Mouse (Mus musculus) forebrain, embryonic 16.5 days (tissue): ENCODE measurements around the gene Trim65. TPM values are rescaled to one million over a fixed set of nuclear protein-coding genes. Genes with fewer than 3 reads are reported as not detected.

ENCODE experiments used
- ATAC-seq: fragments of 200-750 bp; cut with Nextera tagmentation; 2 replicates; pipeline ENCODE4 v1.8.0; 2017; ENCODE audit warnings: mild to moderate bottlenecking, moderate library complexity
- H3K27ac ChIP-seq: fragments of 300-500 bp; sonication (generic); 2 replicates; pipeline ENCODE4 v1.5.1; 2014; ENCODE audit warnings: low read length, control low read depth
- H3K27me3 ChIP-seq: fragments of 300-500 bp; sonication (generic); replicated peaks from 2 replicates; pipeline ENCODE4 v1.6.1; 2014; ENCODE audit warnings: low read length; ENCODE audit not compliant: control insufficient read depth, insufficient read depth
- H3K36me3 ChIP-seq: fragments of 300-500 bp; sonication (generic); 2 replicates; pipeline ENCODE4 v1.6.1; 2014; ENCODE audit not compliant: control insufficient read depth, insufficient read depth
- H3K4me1 ChIP-seq: fragments of 300-500 bp; sonication (generic); replicated peaks from 2 replicates; pipeline ENCODE4 v1.6.1; 2014; ENCODE audit warnings: low read length; ENCODE audit not compliant: control insufficient read depth, insufficient read depth
- H3K4me2 ChIP-seq: fragments of 300-500 bp; sonication (generic); 2 replicates; pipeline ENCODE4 v1.6.1; 2014; ENCODE audit warnings: mild to moderate bottlenecking, low read length, control low read depth
- H3K4me3 ChIP-seq: fragments of 300-500 bp; sonication (generic); replicated peaks from 2 replicates; pipeline ENCODE4 v1.5.1; 2014; ENCODE audit warnings: mild to moderate bottlenecking, low read length, control low read depth
- H3K9ac ChIP-seq: fragments of 300-500 bp; sonication (generic); replicated peaks from 2 replicates; pipeline ENCODE4 v1.6.1; 2014; ENCODE audit warnings: low read depth, low read length, control low read depth
- H3K9me3 ChIP-seq: fragments of 300-500 bp; sonication (generic); 2 replicates; pipeline ENCODE4 v1.6.1; 2016; ENCODE audit warnings: low read length; ENCODE audit not compliant: control insufficient read depth
- WGBS: fragments of 180-500 bp; shearing (Covaris S2); extraction: QIAGEN DNeasy Blood & Tissue Kit; methylation state at CpG from one replicate; pipeline ENCODE4 v1.1.7; 2014; 5-methylcytosine and 5-hydroxymethylcytosine counted together
- polyA plus RNA-seq: library from polyadenylated mRNA; unstranded; fragments of >200 nt; fragmentation: Nextera tagmentation; extraction: Ambion mirVana; gene quantifications from 2 replicates; pipeline ENCODE4 v1.2.1, GENCODE M21; 2015

Gene Trim65
- polyA plus RNA-seq, 1 experiment from 2014 or later = 2.0 TPM

DNA sequence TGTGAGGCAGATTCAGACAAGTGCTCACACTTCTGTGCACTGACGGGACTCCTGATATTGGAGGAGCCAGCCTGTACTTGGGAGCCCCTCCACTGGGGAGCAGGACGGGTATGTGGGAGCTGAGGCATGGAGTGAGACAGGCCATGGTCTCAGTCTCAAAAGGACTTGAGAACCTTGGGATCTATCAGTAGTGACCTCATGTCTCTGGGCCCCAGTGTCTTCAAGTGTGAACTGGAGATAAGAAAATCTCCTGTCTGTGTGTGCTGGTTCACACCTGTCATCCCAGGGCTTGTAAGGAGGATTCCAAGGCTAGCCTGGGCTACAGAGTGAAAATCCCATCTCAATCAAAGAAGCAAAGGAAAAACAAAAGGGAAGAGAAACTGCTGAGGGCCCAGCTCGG is 12.5 kb upstream of the Trim65 start:
- 89% methylated on average over 3 of the region's 3 CpGs for WGBS
- no peaks in the 10 kb centered on the region for H3K9me3 ChIP-seq
- H3K27ac ChIP-seq = no peak overlapping the region
- H3K4me3 ChIP-seq = no peak overlapping the region
- H3K27me3 ChIP-seq = no peaks in the 10 kb centered on the region
- no peak overlapping the region for H3K4me2 ChIP-seq
- peaks cover 27% of the 10 kb centered on the region for H3K36me3 ChIP-seq
- no peak for ATAC-seq
- H3K9ac ChIP-seq = no peak overlapping the region
- no peaks in the 10 kb centered on the region for H3K4me1 ChIP-seq

DNA sequence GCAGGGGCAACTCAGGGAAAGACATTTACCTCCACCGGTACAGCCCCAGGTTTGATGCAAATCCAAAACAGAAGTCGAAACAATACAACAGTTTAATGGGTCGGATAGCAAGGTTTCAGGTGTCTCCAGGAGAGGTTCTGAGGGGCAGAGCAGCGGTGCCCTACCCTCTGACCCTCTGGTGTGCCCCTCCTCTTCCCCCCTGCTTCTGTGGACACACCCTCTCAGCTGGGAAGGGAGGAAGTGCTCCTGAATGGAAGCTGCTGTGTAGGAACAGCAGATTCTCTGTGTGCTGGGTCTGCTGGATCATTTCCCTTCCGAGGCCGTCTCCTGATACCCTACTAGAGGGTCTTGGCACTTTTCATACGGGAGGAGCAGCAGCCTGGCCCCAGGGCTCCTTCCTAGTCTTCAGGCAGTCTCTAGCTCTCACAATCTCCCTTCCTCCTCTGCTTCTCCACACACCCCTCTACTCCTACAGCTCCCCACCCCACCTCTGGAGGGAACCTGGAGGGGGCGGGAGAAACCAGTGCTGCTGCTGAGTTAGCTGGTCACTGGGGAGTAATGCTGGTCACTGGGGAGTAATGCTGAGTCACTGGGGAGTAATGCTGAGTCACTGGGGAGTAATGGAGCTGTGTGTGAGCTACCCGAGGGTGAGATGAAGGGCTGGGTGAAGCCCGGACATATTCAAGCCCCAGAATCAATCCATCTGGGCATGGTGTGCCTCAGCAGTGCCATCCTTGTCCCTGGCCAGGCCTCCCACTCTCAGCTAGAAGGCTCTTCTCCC is 11.5 kb upstream of the Trim65 start:
- peaks cover 22% of the 10 kb centered on the region for H3K36me3 ChIP-seq
- peaks cover 7% of the 10 kb centered on the region; the same call in 1 of the 2 replicates for H3K4me1 ChIP-seq
- H3K9ac ChIP-seq = no peak overlapping the region
- WGBS = 72% methylated on average over 10 of the region's 10 CpGs
- ATAC-seq = no peak
- H3K9me3 ChIP-seq = no peaks in the 10 kb centered on the region
- no peak overlapping the region for H3K27ac ChIP-seq
- H3K27me3 ChIP-seq = no peaks in the 10 kb centered on the region
- no peak overlapping the region for H3K4me3 ChIP-seq
- no peak overlapping the region for H3K4me2 ChIP-seq

DNA sequence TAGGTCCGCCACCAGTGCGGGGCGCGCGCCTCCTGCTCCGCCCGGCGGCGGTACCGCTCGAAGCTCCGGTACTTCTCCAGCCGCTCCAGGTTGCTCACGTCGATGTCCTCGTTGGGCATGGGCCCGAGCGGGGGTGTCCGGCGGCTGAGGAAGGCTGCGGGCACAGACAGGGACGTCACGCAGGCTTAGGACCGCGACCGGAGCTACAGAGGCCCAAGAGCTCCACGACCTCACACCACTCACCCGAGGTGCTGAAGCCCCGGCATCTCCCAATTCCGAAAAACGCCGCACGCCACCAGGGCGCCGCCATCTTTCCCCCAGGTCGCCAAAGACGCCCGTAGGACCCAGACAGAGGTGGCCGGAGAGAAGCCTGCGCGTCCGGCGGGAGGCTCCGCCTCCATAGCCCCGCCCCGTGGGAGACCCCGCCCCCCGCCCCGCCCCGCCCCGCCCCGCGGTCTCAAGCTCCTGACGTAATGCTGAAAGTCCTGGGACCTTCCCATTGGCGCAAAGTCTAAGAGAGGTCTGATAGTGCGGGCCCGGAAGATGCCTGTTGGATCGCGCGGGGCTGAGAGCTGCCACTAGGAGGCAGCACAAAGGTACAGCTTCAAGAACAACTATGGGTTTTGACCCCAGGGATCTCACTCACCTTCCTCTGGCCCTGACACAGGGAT is 7.7 kb upstream of the Trim65 start, which contains the start of gene Mrpl38:
Mrpl38 (minus strand) TSS at position 401 of the 671 bp plus-strand sequence.
- peak; percentile 95 for ATAC-seq
- Histone ChIP-seq H3K27me3 (no peaks in the 10 kb centered on the region), H3K36me3 (peaks cover 10% of the 10 kb centered on the region; the same call in 1 of the 2 replicates), H3K4me2 (peak within 1 kb of the TSS; percentile 61), H3K27ac (peak within 1 kb of the TSS; percentile 60), H3K9ac (peak within 1 kb of the TSS; percentile 85), H3K9me3 (no peaks in the 10 kb centered on the region), H3K4me3 (peak within 1 kb of the TSS; percentile 89), H3K4me1 (peaks cover 9% of the 10 kb centered on the region; the same call in 1 of the 2 replicates)
- under 1% methylated on average over 60 of the region's 60 CpGs for WGBS

DNA sequence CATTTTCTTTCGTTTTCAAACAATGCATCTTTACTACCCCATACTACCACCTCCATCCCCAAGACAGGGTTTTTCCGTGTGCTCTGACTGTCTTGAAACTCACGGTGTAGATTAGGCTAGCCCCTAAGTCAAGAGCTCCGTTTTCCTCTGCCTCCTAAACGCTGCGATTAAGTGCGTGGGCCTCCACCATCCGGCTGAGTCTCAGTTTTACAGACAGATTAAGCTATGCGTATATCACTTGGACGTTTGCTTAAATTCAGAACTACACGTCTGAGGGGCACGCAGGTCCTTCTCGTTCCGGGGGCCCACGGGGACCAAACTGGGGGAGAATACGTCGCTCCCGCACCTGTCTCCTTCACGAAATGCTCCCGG is 7.2 kb upstream of the Trim65 start:
- H3K27ac ChIP-seq = peak overlapping the region; percentile 60
- H3K27me3 ChIP-seq = no peaks in the 10 kb centered on the region
- peak overlapping the region; percentile 89 for H3K4me3 ChIP-seq
- WGBS = 1% methylated on average over 20 of the region's 20 CpGs
- ATAC-seq = no peak
- H3K9ac ChIP-seq = peak overlapping the region; percentile 85
- H3K4me1 ChIP-seq = peaks cover 9% of the 10 kb centered on the region; the same call in 1 of the 2 replicates
- H3K36me3 ChIP-seq = peaks cover 5% of the 10 kb centered on the region; the same call in 1 of the 2 replicates
- H3K9me3 ChIP-seq = no peaks in the 10 kb centered on the region
- peak overlapping the region; percentile 61 for H3K4me2 ChIP-seq

DNA sequence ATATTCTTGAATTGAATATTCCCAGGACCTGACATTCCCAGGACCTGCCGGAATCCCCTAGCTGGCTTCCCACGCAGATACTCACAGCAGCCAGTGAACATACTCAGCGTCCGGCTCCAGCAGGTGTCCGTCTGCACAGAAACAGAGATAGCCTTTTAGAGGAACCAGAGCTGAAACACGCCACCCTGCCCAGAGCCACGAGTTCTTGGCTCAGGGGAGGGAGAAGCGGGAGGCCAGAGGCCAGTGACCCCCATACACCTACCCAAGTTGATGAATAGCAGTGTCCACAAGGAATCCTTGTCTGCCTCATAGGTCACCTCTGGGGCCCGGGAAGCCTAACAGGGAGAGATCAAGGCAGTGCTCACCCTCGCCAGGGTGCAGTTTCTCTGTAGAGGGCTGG is 3.2 kb upstream of the Trim65 start:
- Histone ChIP-seq H3K4me3 (no peak overlapping the region), H3K36me3 (no peaks in the 10 kb centered on the region; the same call in 1 of the 2 replicates), H3K4me1 (peaks cover 23% of the 10 kb centered on the region), H3K27ac (no peak overlapping the region), H3K27me3 (no peaks in the 10 kb centered on the region), H3K9me3 (no peaks in the 10 kb centered on the region), H3K9ac (no peak overlapping the region), H3K4me2 (no peak overlapping the region)
- no peak for ATAC-seq
- 94% methylated on average over 10 of the region's 10 CpGs for WGBS

DNA sequence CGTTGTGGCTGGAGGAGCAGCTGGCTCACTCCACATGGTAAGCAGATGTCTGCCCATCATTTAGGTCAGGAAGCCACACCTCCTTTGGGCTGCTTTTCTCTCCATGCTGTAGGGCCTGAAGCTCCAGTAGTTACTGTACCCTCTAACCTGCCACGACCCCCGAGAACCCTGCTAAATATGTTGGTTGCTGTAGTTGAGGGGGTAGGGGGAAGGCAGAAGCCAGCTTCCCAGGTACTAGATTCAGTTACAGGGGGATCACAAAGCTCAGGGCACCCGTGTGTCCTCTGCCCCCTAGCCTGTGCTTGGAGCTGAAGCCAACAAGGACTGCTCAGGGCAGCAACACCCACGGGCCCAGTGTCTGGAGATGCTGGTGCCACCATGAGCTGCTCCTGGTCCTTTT is 2.6 kb upstream of the Trim65 start:
- Histone ChIP-seq H3K36me3 (no peaks in the 10 kb centered on the region; the same call in 1 of the 2 replicates), H3K27ac (no peak overlapping the region), H3K4me3 (no peak overlapping the region), H3K9ac (no peak overlapping the region), H3K27me3 (no peaks in the 10 kb centered on the region), H3K9me3 (no peaks in the 10 kb centered on the region), H3K4me1 (peaks cover 23% of the 10 kb centered on the region), H3K4me2 (no peak overlapping the region)
- 84% methylated on average over 5 of the region's 5 CpGs for WGBS
- ATAC-seq = no peak

DNA sequence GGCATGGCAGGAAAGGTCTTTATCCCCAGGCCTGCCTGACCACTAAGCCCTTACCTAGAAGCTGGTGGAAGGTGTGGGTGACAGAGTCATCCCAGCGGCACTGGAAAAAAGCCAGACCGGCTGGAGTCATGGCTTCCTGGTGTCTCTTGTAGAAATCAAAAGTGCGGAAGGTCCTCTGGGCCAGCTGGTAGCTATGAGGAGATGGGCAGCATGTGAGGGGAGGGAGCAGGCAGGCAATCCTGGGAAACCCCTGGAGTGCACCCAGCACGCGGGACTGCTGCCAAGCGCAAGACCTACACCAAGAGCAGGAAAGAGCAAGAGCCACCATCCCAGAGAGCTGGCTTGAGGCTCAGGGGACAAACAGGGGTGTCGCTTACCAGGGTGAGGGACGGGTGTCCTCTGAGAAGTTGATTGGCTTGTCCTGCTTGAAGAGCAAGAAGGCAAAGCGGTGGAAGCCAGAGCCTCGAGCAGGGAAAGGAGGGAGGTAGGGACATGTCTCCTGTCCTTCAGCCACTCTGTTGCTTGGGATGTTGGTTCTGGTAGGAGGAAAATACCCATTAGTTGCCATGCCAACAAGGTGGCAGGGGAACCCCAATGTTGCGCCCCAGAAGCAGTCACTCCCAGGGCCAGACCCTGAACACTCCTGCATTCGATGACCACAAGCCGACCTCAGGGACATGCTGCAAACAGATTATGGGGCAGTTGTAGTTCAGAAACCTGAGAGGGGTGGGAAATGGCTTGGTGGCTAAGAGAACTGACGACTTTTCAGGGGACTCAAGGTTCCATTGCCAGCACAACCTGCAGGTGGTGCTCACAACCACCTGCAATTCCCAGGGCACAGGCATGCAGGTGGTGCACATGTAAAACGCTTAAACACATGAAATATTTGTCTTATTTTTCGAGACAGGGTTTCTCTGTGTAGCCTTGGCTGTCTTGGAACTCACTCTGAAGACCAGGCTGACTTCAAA is 1.7 kb upstream of the Trim65 start:
- Histone ChIP-seq H3K27ac (no peak overlapping the region), H3K27me3 (no peaks in the 10 kb centered on the region), H3K4me3 (no peak overlapping the region), H3K36me3 (no peaks in the 10 kb centered on the region; the same call in 1 of the 2 replicates), H3K4me1 (peaks cover 22% of the 10 kb centered on the region), H3K9ac (no peak overlapping the region), H3K4me2 (no peak overlapping the region), H3K9me3 (no peaks in the 10 kb centered on the region)
- 88% methylated on average over 16 of the region's 16 CpGs for WGBS
- no peak for ATAC-seq

DNA sequence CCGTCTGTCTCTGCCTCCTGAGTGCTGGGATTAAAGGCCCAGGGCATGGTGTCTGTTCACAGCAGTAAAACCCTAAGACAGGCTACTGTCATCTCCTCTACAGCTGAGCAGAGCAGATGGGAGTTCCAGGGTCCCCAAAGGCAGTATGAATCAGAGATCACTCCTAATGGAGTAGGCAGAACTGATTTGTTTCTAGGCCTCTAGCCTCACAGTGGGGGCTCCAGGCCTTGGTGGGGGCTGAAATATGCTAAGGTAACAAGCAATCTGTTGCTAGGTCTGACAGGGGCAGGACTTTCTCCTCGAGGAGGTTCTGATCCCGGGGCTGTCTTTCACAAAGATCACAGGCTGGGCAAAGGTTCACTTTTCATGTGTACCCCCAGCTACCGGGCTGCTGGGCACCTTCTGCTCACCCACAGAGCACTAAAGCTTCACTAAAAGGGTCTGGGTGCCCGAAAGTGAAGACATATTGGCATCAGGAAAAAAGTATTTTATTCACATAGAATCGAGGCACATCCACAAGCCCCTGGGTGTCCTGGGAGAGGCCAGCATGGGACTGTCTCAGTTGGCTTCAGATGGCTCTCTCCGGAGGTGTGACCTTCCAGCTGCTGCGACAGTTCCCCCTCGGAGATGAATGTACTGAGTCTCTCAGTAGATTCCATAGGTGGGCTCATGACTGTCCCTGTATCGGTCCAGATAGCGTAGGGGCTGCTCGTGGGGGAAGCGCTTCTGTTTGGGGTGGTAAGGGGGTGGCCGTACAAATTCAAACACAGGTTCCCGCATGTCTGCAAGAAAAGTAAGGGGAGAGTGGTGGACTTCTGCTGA is 632 bp upstream of the Trim65 start:
- Histone ChIP-seq H3K9ac (no peak overlapping the region), H3K27me3 (no peaks in the 10 kb centered on the region), H3K9me3 (no peaks in the 10 kb centered on the region), H3K4me1 (peaks cover 23% of the 10 kb centered on the region), H3K4me3 (peak overlapping the region; percentile 61), H3K36me3 (no peaks in the 10 kb centered on the region; the same call in 1 of the 2 replicates), H3K27ac (no peak overlapping the region; the same call in 1 of the 2 replicates), H3K4me2 (peak overlapping the region; percentile 76)
- ATAC-seq = no peak
- WGBS = 83% methylated on average over 15 of the region's 15 CpGs
